Mouse (Mus musculus): ENCODE measurements at regions not wholly inside any gene's neighbourhood (a gene's known extent, or its start where the extent isn't known, plus 50 kb on each side); places are given as distances from the start of the nearest gene placed in this dataset.

- Histone ChIP-seq H3K4me1 (ENCODE audit: control insufficient read depth, insufficient read depth, low read length) (no peaks in the 10 kb centered on the region), H3K4me3 (ENCODE audit: insufficient read depth, low read length) (no peak overlapping the region), H3K27ac (ENCODE audit: insufficient read depth, low read length) (no peak overlapping the region)
- TF ChIP-seq CTCF (IDR thresholded peaks at IDR 0.05; ENCODE audit: extremely low read depth, insufficient read depth, low read length) (no peak), POLR2A (IDR thresholded peaks at IDR 0.05; ENCODE audit: extremely low read depth, insufficient read depth, low read length) (no peak)
These were observed 127.9 kb upstream of the Gm10131 start for GRCm38 (mm10) chr8:34239346-34239900.

- H3K4me3 ChIP-seq (ENCODE audit: insufficient read depth, low read length): no peak overlapping the region
- no peak overlapping the region for H3K27ac ChIP-seq (ENCODE audit: insufficient read depth, low read length)
- TF ChIP-seq POLR2A (IDR thresholded peaks at IDR 0.05; ENCODE audit: extremely low read depth, insufficient read depth, low read length) (no peak), CTCF (IDR thresholded peaks at IDR 0.05; ENCODE audit: extremely low read depth, insufficient read depth, low read length) (no peak)
- H3K4me1 ChIP-seq (ENCODE audit: control insufficient read depth, insufficient read depth, low read length): no peaks in the 10 kb centered on the region
These were observed 122.2 kb upstream of the Gm10131 start for GRCm38 (mm10) chr8:34233705-34234104.

GRCm38 (mm10) chr8:34229477-34229876, 117.9 kb upstream of the Gm10131 start:
- Histone ChIP-seq H3K4me3 (ENCODE audit: insufficient read depth, low read length) (no peak overlapping the region), H3K27ac (ENCODE audit: insufficient read depth, low read length) (no peak overlapping the region), H3K4me1 (ENCODE audit: control insufficient read depth, insufficient read depth, low read length) (no peaks in the 10 kb centered on the region)
- no peak for TF ChIP-seq POLR2A (IDR thresholded peaks at IDR 0.05; ENCODE audit: extremely low read depth, insufficient read depth, low read length)
- no peak for TF ChIP-seq CTCF (IDR thresholded peaks at IDR 0.05; ENCODE audit: extremely low read depth, insufficient read depth, low read length)

GRCm38 (mm10) chr8:34225011-34225890, 113.7 kb upstream of the Gm10131 start:
- TF ChIP-seq CTCF (IDR thresholded peaks at IDR 0.05; ENCODE audit: extremely low read depth, insufficient read depth, low read length) (no peak), POLR2A (IDR thresholded peaks at IDR 0.05; ENCODE audit: extremely low read depth, insufficient read depth, low read length) (no peak)
- H3K4me3 ChIP-seq (ENCODE audit: insufficient read depth, low read length): no peak overlapping the region
- no peak overlapping the region for H3K27ac ChIP-seq (ENCODE audit: insufficient read depth, low read length)
- no peaks in the 10 kb centered on the region for H3K4me1 ChIP-seq (ENCODE audit: control insufficient read depth, insufficient read depth, low read length)

GRCm38 (mm10) chr8:34222187-34222586, 110.7 kb upstream of the Gm10131 start:
- no peaks in the 10 kb centered on the region for H3K4me1 ChIP-seq (ENCODE audit: control insufficient read depth, insufficient read depth, low read length)
- H3K27ac ChIP-seq (ENCODE audit: insufficient read depth, low read length): no peak overlapping the region
- TF ChIP-seq CTCF (IDR thresholded peaks at IDR 0.05; ENCODE audit: extremely low read depth, insufficient read depth, low read length) (no peak), POLR2A (IDR thresholded peaks at IDR 0.05; ENCODE audit: extremely low read depth, insufficient read depth, low read length) (no peak)
- H3K4me3 ChIP-seq (ENCODE audit: insufficient read depth, low read length): no peak overlapping the region

Measured in cortical plate, adult 2 months (tissue).